Mouse (Mus musculus): ENCODE data around the gene Jtb.

DNA sequence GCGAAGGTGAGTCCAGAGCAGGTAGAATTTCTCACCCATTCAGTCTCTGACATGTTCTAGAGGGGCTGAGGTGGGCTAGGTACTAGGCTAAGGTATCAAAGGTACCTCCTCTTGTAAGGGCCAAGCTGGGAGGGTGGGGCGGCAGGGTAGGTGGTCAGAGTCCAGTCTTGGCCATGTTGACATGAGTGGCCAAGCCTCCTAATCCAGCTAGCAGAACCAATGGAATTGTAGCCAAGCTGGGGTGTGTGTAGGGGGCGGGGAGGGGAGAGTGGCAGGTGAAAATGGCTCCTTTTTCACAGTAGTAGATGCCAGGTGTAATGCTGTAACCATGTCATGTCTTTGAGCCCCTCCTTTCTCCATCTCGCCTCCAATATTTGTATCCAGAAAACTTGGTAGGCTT is 27.1 kb downstream of the Jtb start:
- no peak for TF ChIP-seq CTCF (IDR thresholded peaks at IDR 0.05)
- no peak for TF ChIP-seq EP300 (IDR thresholded peaks at IDR 0.05)
